Mouse (Mus musculus) heart, adult 10 weeks (tissue): ENCODE results near the gene Ngef. TPM values are rescaled to one million over a fixed set of nuclear protein-coding genes. Genes with fewer than 3 reads are reported as not detected.

Source experiments
- polyA plus RNA-seq: library from polyadenylated mRNA; stranded (reverse); fragments of 350-450 nt; fragmentation: Illumina TruSeq; extraction: RNeasy Lipid Tissue Mini Kit (QIAGEN cat#74804); gene quantifications from one replicate; pipeline ENCODE4 v1.2.3, GENCODE M21; 2014; ENCODE audit warnings: low read depth, low replicate concordance

The Ngef gene
- polyA plus RNA-seq, result 1.0 TPM

DNA sequence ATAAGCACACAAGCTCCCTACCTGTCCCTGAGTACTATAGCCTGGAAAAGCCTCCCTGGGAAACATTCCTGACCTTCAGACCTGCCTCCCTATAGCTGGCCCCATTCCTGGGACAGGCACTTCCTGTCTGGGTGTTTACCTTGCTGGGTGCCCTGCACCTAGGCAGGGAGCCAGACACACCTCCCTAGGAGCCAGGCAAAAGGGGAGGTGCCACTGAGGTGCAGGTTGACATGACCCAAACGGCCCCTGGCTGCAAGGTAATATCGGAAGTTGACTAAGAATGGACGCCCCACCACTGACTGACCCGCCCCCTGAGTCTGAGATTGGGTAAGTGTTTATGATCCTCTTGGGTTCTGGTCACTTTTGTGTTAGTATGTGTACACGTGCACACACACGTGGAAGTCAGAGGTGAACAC, at the start of gene Ngef:
Gene Ngef, minus strand, starts transcription at position 71 of the 416 bp plus-strand sequence.

DNA sequence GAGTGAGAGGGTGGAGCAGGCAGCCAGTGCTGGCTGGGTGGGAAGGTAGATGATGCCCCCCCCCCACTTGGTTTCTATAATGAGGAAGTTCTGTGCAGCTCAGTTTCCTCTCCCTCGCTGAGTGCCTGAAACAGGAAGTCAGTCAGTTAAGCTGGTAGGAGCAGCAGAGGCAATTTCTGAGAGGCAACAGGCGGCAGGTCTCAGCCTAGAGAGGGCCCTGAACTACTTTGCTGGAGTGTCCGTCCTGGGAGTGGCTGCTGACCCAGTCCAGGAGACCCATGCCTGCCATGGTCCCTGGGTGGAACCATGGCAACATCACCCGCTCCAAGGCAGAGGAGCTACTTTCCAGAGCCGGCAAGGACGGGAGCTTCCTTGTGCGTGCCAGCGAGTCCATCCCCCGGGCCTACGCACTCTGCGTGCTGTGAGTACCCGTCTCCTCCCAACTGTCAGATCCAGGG, 46.6 kb upstream of the Ngef start, which contains the start of gene Inpp5d:
Gene Inpp5d, plus strand, starts transcription at position 102 of the 458 bp plus-strand sequence.

DNA sequence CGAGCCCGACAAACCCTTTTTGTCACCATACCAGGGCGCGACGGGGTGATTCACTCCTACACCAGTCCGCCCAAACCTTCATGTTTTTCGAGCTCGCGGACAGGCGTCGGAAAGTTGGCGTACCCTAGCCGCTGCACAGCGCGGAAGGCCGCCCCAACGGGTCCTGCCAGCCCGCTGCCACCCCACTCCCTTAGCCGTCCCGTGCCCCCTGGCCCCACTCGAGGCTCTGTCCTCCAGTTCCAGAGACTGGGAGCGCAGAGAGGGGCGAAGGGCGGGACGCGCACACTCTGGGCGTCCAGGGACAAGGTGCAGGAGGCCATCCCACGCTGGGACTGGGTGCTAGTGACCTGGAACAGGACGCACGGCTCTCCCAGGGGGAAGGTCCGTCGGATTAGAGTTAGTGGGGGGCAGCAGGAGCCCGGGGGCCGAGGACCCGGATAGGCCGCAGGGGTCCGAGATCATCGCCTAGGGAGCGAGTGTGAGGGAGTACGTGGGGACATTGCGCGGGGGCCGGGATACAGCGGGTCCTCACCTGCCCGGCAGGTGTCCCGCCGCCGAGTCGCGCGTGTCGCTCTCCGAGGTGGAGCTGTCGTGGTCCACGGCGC, 64.0 kb downstream of the Ngef start, which contains the start of gene Neu2:
Gene Neu2, plus strand, starts transcription at position 329 of the 605 bp plus-strand sequence.

DNA sequence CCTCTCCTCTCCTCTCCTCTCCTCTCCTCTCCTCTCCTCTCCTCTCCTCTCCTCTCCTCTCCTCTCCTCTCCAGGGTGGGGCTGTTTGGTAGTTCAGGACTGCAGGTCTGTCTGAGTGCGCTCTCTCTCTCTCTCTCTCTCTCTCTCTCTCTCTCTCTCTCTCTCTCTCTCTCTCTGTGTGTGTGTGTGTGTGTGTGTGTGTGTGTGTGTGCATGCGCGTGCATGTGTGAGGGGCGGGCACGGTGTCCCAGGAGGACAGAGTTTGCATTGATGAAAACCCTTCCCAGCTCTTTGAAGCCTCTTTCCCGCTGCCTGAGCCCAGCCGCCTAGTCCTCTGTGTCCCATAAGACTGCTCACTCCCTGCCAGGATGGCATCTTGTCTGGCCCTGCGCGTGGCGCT, 103.7 kb downstream of the Ngef start, which contains the start of gene Snorc:
Gene Snorc, plus strand, starts transcription at position 301 of the 400 bp plus-strand sequence.

Other genes starting within 250 kb of the Ngef start
- 28.0 TPM for gene Gigyf2, start 246.9 kb downstream of the Ngef start, polyA plus RNA-seq
- not detected for gene Kcnj13, start 179.1 kb downstream of the Ngef start, polyA plus RNA-seq
- not detected for gene Snorc, start 103.6 kb downstream of the Ngef start, polyA plus RNA-seq
- 0.29 TPM for gene Neu2, start 64.0 kb downstream of the Ngef start, polyA plus RNA-seq
- gene Inpp5d, start 46.4 kb upstream of the Ngef start, polyA plus RNA-seq, result 8.8 TPM
- gene Atg16l1, start 182.0 kb upstream of the Ngef start, polyA plus RNA-seq, result 31.4 TPM
- gene Sag, start 229.8 kb upstream of the Ngef start, polyA plus RNA-seq, result not detected